Mouse (Mus musculus) heart, embryonic 16.5 days (tissue): Measurements from ENCODE around the gene Gli2. TPM values are rescaled to one million over a fixed set of nuclear protein-coding genes. Genes with fewer than 3 reads are reported as not detected.

Experiments used
- ATAC-seq: fragments of 200-750 bp; cut with Nextera tagmentation; replicated peaks from 2 replicates; pipeline ENCODE4 v1.8.0; 2017; ENCODE audit warnings: moderate number of reproducible peaks; ENCODE audit not compliant: insufficient read depth, low FRiP score; ENCODE audit errors: extremely low read depth
- H3K27ac ChIP-seq: fragments of 300-500 bp; sonication (generic); 2 replicates; pipeline ENCODE4 v1.5.1; 2014; ENCODE audit warnings: mild to moderate bottlenecking, low read length, control low read depth, moderate library complexity
- H3K27me3 ChIP-seq: fragments of 300-500 bp; sonication (generic); 2 replicates; pipeline ENCODE4 v1.6.1; 2014; ENCODE audit warnings: low read length, mixed read lengths; ENCODE audit not compliant: control insufficient read depth, insufficient read depth
- H3K36me3 ChIP-seq: fragments of 300-500 bp; sonication (generic); 2 replicates; pipeline ENCODE4 v1.6.1; 2014; ENCODE audit not compliant: control insufficient read depth, insufficient read depth
- H3K4me1 ChIP-seq: fragments of 300-500 bp; sonication (generic); 2 replicates; pipeline ENCODE4 v1.6.1; 2014; ENCODE audit warnings: low read length, mixed read lengths; ENCODE audit not compliant: control insufficient read depth, insufficient read depth
- H3K4me2 ChIP-seq: fragments of 300-500 bp; sonication (generic); 2 replicates; pipeline ENCODE4 v1.6.1; 2014; ENCODE audit warnings: low read depth, mild to moderate bottlenecking, control low read depth, low read length
- H3K4me3 ChIP-seq: fragments of 300-500 bp; sonication (generic); 2 replicates; pipeline ENCODE4 v1.5.1; 2014; ENCODE audit warnings: mild to moderate bottlenecking, control low read depth, low read length
- H3K9ac ChIP-seq: fragments of 300-500 bp; sonication (generic); 2 replicates; pipeline ENCODE4 v1.6.1; 2014; ENCODE audit warnings: low read length, control low read depth
- H3K9me3 ChIP-seq: fragments of 300-500 bp; sonication (generic); replicated peaks from 2 replicates; pipeline ENCODE4 v1.6.1; 2016; ENCODE audit warnings: low read length; ENCODE audit not compliant: control insufficient read depth
- WGBS: fragments of 180-500 bp; shearing (Covaris S2); extraction: QIAGEN DNeasy Blood & Tissue Kit; methylation state at CpG from one replicate; pipeline ENCODE4 v1.1.7; 2014; 5-methylcytosine and 5-hydroxymethylcytosine counted together
- polyA plus RNA-seq: library from polyadenylated mRNA; unstranded; fragments of >200 nt; fragmentation: Nextera tagmentation; extraction: Ambion mirVana; gene quantifications from 2 replicates; pipeline ENCODE4 v1.2.1, GENCODE M21; 2015

Gli2 gene
- polyA plus RNA-seq, 1 experiment from 2014 or later = 3.1 TPM

GRCm38 (mm10) chr1:119047462-119048371 is 5.7 kb downstream of the Gli2 start:
- Histone ChIP-seq H3K27me3 (peaks cover 41% of the 10 kb centered on the region), H3K27ac (peak overlapping the region; percentile 64), H3K36me3 (no peaks in the 10 kb centered on the region), H3K4me1 (peaks cover 18% of the 10 kb centered on the region), H3K9ac (peak overlapping the region; percentile 79), H3K4me2 (peak overlapping the region; percentile 95), H3K9me3 (no peaks in the 10 kb centered on the region), H3K4me3 (peak overlapping the region; percentile 67)
- peak; percentile 38 for ATAC-seq
- WGBS = 7% methylated on average over 52 of the region's 61 CpGs

GRCm38 (mm10) chr1:119038436-119038835 is 15.0 kb downstream of the Gli2 start:
- Histone ChIP-seq H3K36me3 (no peaks in the 10 kb centered on the region), H3K4me1 (peaks cover 14% of the 10 kb centered on the region), H3K9ac (no peak overlapping the region), H3K27ac (no peak overlapping the region), H3K4me3 (no peak overlapping the region), H3K4me2 (no peak overlapping the region), H3K9me3 (no peaks in the 10 kb centered on the region), H3K27me3 (no peaks in the 10 kb centered on the region)
- ATAC-seq = no peak
- 96% methylated on average over 1 of the region's 1 CpGs for WGBS

- Histone ChIP-seq H3K4me1 (peaks cover 21% of the 10 kb centered on the region), H3K9me3 (no peaks in the 10 kb centered on the region), H3K9ac (no peak overlapping the region), H3K27me3 (no peaks in the 10 kb centered on the region), H3K4me3 (no peak overlapping the region), H3K27ac (no peak overlapping the region), H3K36me3 (no peaks in the 10 kb centered on the region), H3K4me2 (no peak overlapping the region)
- ATAC-seq = no peak
- WGBS = 82% methylated on average over 8 of the region's 8 CpGs
These were observed 17.5 kb downstream of the Gli2 start for GRCm38 (mm10) chr1:119035931-119036330.

GRCm38 (mm10) chr1:119035301-119035700 is 18.1 kb downstream of the Gli2 start:
- Histone ChIP-seq H3K9me3 (no peaks in the 10 kb centered on the region), H3K36me3 (no peaks in the 10 kb centered on the region), H3K4me2 (no peak overlapping the region), H3K4me1 (peaks cover 21% of the 10 kb centered on the region), H3K9ac (no peak overlapping the region), H3K4me3 (no peak overlapping the region), H3K27me3 (no peaks in the 10 kb centered on the region), H3K27ac (no peak overlapping the region)
- WGBS = 57% methylated on average over 9 of the region's 9 CpGs
- ATAC-seq = no peak

- ATAC-seq = no peak
- 38% methylated on average over 13 of the region's 13 CpGs for WGBS
- H3K4me1 ChIP-seq = peaks cover 21% of the 10 kb centered on the region
- no peaks in the 10 kb centered on the region for H3K9me3 ChIP-seq
- no peak overlapping the region for H3K4me3 ChIP-seq
- no peaks in the 10 kb centered on the region for H3K27me3 ChIP-seq
- 0 out of 2 replicates have a peak overlapping the region, but pooled peaks have one; percentile 12 for H3K4me2 ChIP-seq
- H3K9ac ChIP-seq = peak overlapping the region; percentile 58
- no peaks in the 10 kb centered on the region for H3K36me3 ChIP-seq
- H3K27ac ChIP-seq = peak overlapping the region; percentile 93
These were observed 19.2 kb downstream of the Gli2 start for GRCm38 (mm10) chr1:119034163-119034705.

- Histone ChIP-seq H3K4me3 (no peak overlapping the region), H3K27me3 (no peaks in the 10 kb centered on the region), H3K9ac (peak overlapping the region; percentile 58), H3K27ac (peak overlapping the region; percentile 93), H3K9me3 (no peaks in the 10 kb centered on the region), H3K4me2 (peak overlapping the region; percentile 25; the same call in 1 of the 2 replicates), H3K4me1 (peaks cover 21% of the 10 kb centered on the region), H3K36me3 (no peaks in the 10 kb centered on the region)
- ATAC-seq = peak; percentile 84
- WGBS = 54% methylated on average over 3 of the region's 3 CpGs
These were observed 19.8 kb downstream of the Gli2 start for GRCm38 (mm10) chr1:119033450-119034162.

GRCm38 (mm10) chr1:119031185-119031584 is 22.2 kb downstream of the Gli2 start:
- no peak overlapping the region for H3K27ac ChIP-seq
- H3K4me3 ChIP-seq = no peak overlapping the region
- H3K36me3 ChIP-seq = no peaks in the 10 kb centered on the region
- H3K9ac ChIP-seq = no peak overlapping the region
- peaks cover 24% of the 10 kb centered on the region for H3K4me1 ChIP-seq
- no peaks in the 10 kb centered on the region for H3K9me3 ChIP-seq
- H3K27me3 ChIP-seq = no peaks in the 10 kb centered on the region
- ATAC-seq = no peak
- no peak overlapping the region for H3K4me2 ChIP-seq
- WGBS = 57% methylated on average over 6 of the region's 6 CpGs

GRCm38 (mm10) chr1:119025647-119026358 is 27.6 kb downstream of the Gli2 start:
- H3K36me3 ChIP-seq = no peaks in the 10 kb centered on the region
- no peaks in the 10 kb centered on the region for H3K9me3 ChIP-seq
- no peaks in the 10 kb centered on the region for H3K27me3 ChIP-seq
- no peak overlapping the region for H3K4me3 ChIP-seq
- no peak overlapping the region for H3K4me2 ChIP-seq
- WGBS = 46% methylated on average over 8 of the region's 8 CpGs
- peak; percentile 59 for ATAC-seq
- H3K27ac ChIP-seq = peak overlapping the region; percentile 5; the same call in 1 of the 2 replicates
- peaks cover 11% of the 10 kb centered on the region for H3K4me1 ChIP-seq
- H3K9ac ChIP-seq = no peak overlapping the region
